Mouse (Mus musculus) thymus, adult 2 months (tissue): ENCODE measurements around the gene Hint2. TPM values are rescaled to one million over a fixed set of nuclear protein-coding genes. Genes with fewer than 3 reads are reported as not detected.

Experiments used
- DNase-seq: peaks from one replicate; pipeline ENCODE4 v3.0.0; 2021
- H3K27ac ChIP-seq: fragments of 200-500 bp; 2 replicates; pipeline ENCODE4 v1.5.1; 2012; ENCODE audit warnings: low read length, control low read depth; ENCODE audit not compliant: control insufficient read depth, insufficient read depth
- H3K27me3 ChIP-seq: fragments of 200-500 bp; 2 replicates; pipeline ENCODE4 v1.6.1; 2012; ENCODE audit warnings: mild to moderate bottlenecking, low read length, moderate library complexity, mixed read lengths; ENCODE audit not compliant: control insufficient read depth, insufficient read depth
- H3K36me3 ChIP-seq: fragments of 200-500 bp; 2 replicates; pipeline ENCODE4 v1.6.1; 2012; ENCODE audit warnings: mild to moderate bottlenecking, low read length, moderate library complexity; ENCODE audit not compliant: control insufficient read depth, insufficient read depth
- H3K4me1 ChIP-seq: fragments of 200-500 bp; replicated peaks from 2 replicates; pipeline ENCODE4 v1.6.1; 2012; ENCODE audit warnings: low read length; ENCODE audit not compliant: control insufficient read depth, insufficient read depth
- H3K4me3 ChIP-seq: fragments of 200-500 bp; 2 replicates; pipeline ENCODE4 v1.5.1; 2012; ENCODE audit warnings: mild to moderate bottlenecking, low read length, control low read depth, moderate library complexity; ENCODE audit not compliant: control insufficient read depth, insufficient read depth
- CTCF ChIP-seq: fragments of 200-500 bp; IDR thresholded peaks from 2 replicates; pipeline ENCODE4 v1.5.1; 2012; ENCODE audit warnings: mild to moderate bottlenecking, control low read depth, low read length, moderate library complexity, borderline replicate concordance; ENCODE audit not compliant: control insufficient read depth, poor library complexity, insufficient read depth; ENCODE audit errors: extremely low read depth
- POLR2A ChIP-seq: fragments of 200-500 bp; IDR thresholded peaks from 2 replicates; pipeline ENCODE4 v1.6.1; 2012; ENCODE audit warnings: mild to moderate bottlenecking, low read length, control low read depth, moderate library complexity; ENCODE audit not compliant: control insufficient read depth, poor library complexity, insufficient read depth; ENCODE audit errors: extremely low read depth
- WGBS: fragments of 180-500 bp; shearing (Covaris S2); methylation state at CpG from one replicate; pipeline ENCODE4 v1.1.7; 2018; 5-methylcytosine and 5-hydroxymethylcytosine counted together
- polyA plus RNA-seq: library from polyadenylated mRNA; depleted of rRNA; stranded (reverse); fragments of >200 nt; gene quantifications from 2 replicates; pipeline ENCODE4 v1.2.3, GENCODE M21; 2012

The Hint2 gene
- polyA plus RNA-seq, 1 experiment: 41.5 TPM

GRCm38 (mm10) chr4:43636751-43637150 lies 19.5 kb downstream of the Hint2 start:
- 86% methylated on average over 6 of the region's 6 CpGs for WGBS
- H3K27ac ChIP-seq: no peak overlapping the region
- H3K4me3 ChIP-seq: no peak overlapping the region
- no peaks in the 10 kb centered on the region for H3K4me1 ChIP-seq
- TF ChIP-seq POLR2A (no peak), CTCF (no peak)
- peaks cover 2% of the 10 kb centered on the region for H3K27me3 ChIP-seq
- H3K36me3 ChIP-seq: no peaks in the 10 kb centered on the region
- no peak for DNase-seq

- WGBS: 97% methylated on average over 7 of the region's 7 CpGs
- TF ChIP-seq CTCF (no peak), POLR2A (no peak)
Measured at GRCm38 (mm10) chr4:43634621-43635374, 21.5 kb downstream of the Hint2 start.

DNA sequence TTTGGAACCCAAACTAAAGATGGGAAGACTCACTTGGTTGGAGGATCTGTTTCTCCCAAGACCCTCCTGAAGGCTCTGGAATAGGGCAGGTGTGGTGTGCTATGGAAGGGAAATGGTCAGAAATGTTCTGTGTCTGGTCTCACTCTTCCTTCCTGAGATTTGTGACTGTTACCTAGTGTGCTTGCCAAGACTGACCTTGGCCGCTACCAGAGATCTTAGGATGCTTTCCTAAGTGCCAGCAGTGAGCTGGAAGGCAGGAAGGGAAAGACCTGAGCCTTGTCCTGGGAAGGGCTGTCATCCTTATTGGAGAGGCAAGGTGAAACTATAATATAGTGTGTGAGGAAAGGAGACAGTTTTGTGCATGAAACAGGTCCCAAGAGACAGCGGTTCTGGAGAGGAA lies 22.5 kb downstream of the Hint2 start:
- TF ChIP-seq POLR2A (no peak), CTCF (no peak)
- H3K27ac ChIP-seq: no peak overlapping the region
- 94% methylated on average over 2 of the region's 2 CpGs for WGBS
- no peaks in the 10 kb centered on the region for H3K36me3 ChIP-seq
- H3K4me3 ChIP-seq: no peak overlapping the region
- DNase-seq: no peak
- H3K4me1 ChIP-seq: peaks cover 5% of the 10 kb centered on the region
- peaks cover 7% of the 10 kb centered on the region for H3K27me3 ChIP-seq

More at GRCm38 (mm10) chr4:43634621-43635374, 21.5 kb downstream of the Hint2 start:
- Histone ChIP-seq H3K27me3 (peaks cover 7% of the 10 kb centered on the region), H3K27ac (no peak overlapping the region), H3K36me3 (no peaks in the 10 kb centered on the region), H3K4me1 (peaks cover 5% of the 10 kb centered on the region), H3K4me3 (no peak overlapping the region)
- no peak for DNase-seq

- Histone ChIP-seq H3K4me3 (no peak overlapping the region), H3K27me3 (peaks cover 7% of the 10 kb centered on the region), H3K4me1 (peaks cover 5% of the 10 kb centered on the region), H3K27ac (no peak overlapping the region), H3K36me3 (no peaks in the 10 kb centered on the region)
- DNase-seq: no peak
- TF ChIP-seq CTCF (no peak), POLR2A (no peak)
- WGBS: 89% methylated on average over 8 of the region's 8 CpGs
Measured at GRCm38 (mm10) chr4:43633296-43633695, 23.0 kb downstream of the Hint2 start.

DNA sequence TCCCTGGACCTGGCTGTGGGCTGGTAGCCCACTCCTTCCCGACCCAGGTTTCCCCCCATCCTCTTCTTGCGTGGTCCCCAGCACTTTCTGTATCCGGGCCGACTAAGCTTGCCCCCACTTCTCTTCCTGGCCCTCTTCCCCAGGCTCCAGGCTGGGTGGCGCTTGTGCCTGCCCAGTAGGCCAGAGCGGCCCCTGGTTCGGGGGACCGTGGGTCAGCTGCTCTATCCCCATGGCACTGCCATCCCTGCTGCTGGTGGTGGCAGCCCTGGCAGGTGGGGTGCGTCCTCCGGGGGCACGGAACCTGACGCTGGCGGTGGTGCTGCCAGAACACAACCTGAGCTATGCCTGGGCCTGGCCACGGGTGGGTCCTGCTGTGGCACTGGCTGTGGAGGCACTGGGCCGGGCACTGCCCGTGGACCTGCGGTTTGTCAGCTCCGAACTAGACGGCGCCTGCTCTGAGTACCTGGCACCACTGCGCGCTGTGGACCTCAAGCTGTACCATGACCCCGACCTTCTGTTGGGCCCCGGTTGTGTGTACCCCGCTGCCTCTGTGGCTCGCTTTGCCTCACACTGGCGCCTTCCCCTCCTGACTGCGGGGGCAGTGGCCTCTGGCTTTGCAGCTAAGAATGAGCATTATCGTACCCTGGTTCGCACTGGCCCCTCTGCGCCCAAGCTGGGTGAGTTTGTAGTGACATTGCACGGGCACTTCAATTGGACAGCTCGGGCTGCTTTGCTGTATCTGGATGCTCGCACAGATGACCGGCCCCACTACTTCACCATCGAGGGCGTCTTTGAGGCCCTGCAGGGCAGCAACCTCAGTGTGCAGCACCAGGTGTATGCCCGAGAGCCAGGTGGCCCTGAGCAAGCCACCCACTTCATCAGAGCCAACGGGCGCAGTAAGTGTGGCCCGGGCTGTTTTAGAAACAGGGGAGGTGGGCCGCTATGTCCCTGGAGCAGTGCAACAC lies 24.0 kb downstream of the Hint2 start:
- Histone ChIP-seq H3K27me3 (peaks cover 7% of the 10 kb centered on the region), H3K4me3 (no peak overlapping the region)
- TF ChIP-seq CTCF (no peak), POLR2A (no peak)

GRCm38 (mm10) chr4:43631046-43631955 lies 25.0 kb downstream of the Hint2 start, which contains the start of gene Npr2:
TSS of gene Npr2 (plus strand) at chr4:43631935.
- Histone ChIP-seq H3K27me3 (peaks cover 7% of the 10 kb centered on the region), H3K4me1 (peaks cover 5% of the 10 kb centered on the region), H3K36me3 (no peaks in the 10 kb centered on the region), H3K4me3 (peak within 1 kb of the TSS; percentile 28), H3K27ac (no peak within 1 kb of the TSS)
- DNase-seq: no peak
- WGBS: 5% methylated on average over 61 of the region's 70 CpGs
- TF ChIP-seq CTCF (no peak), POLR2A (no peak)

More for the DNA sequence above, 24.0 kb downstream of the Hint2 start:
- DNase-seq: no peak
- Histone ChIP-seq H3K36me3 (no peaks in the 10 kb centered on the region), H3K4me1 (peaks cover 5% of the 10 kb centered on the region), H3K27ac (no peak overlapping the region)
- 85% methylated on average over 42 of the region's 42 CpGs for WGBS
